Mouse (Mus musculus): Measurements from ENCODE around the gene Gpr12.
"Not testable (repeated sequence)": the region's sequence is repeated elsewhere in the genome, so short reads cannot be mapped to it uniquely, and the experiment has no call there.

The Gpr12 gene

DNA sequence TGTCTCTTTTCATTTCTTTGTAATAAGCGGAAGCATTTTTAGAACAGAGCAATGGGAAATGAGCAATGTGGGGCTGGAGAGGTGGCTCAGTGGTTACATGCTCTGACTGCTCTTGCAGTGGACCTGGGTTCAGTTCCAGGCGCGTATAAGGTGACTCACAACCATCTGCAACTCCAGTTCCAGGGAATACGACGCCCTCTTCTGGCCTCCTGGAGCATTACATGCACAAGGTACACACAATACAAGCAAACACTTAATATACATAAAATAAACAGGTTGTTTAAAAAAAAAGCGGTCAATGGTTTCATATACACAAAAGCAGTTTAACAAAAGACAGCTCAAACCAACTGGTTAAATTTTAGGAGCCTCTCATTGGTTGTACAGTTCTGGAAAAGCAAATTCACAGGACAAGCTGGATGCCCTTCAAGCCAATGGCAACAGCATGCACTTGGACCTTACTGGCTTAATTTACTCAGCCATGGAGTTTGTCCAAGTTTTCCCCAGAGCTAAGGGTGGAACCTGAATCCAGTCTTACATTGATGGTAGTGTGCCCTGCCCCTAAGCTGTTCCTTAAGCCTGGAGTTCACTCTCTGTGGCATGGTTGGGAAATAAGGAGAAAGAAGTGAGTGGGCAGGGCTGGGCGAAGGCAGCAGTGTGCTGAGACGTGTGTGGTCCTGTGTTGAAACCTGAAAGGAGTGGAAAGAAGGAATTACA is 1.5 kb upstream of the Gpr12 start:
- DNase-seq (ENCODE audit: extremely low spot score, low spot score) = no peak

DNA sequence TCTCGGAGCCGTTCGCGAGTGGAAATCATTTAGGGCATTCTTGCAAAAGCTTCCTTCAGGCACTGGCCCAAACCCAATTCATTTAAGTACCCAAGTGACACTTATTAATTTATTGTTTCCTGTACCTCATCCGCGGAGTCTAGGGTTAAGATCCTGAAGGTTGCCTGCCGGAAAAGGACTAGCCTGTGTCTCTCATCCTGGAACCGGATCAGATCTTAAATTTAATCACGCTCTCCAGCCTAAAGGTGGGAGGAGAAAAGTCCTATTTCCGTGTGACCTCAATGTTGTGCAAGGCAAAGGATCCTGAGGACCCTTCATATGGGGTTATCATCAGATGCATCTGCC is 240 bp upstream of the Gpr12 start:
- DNase-seq (ENCODE audit: extremely low spot score, low spot score) = no peak

DNA sequence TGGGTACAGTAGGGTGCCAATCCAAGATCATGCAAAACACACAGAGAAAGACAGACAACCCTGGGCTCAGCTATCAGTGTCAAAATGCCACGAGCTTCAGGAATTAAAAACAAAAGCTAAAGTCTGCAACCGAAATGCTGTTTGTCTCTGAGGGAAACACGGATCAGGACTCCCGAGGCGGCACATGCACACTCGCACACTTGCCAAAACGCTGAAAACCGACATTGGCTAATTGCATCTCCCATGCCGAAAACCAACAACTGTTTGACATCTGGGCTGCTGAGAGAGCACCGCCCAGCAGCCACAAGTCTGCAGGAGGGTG is 922 bp downstream of the Gpr12 start:
- peak; percentile 21 for DNase-seq (ENCODE audit: extremely low spot score, low spot score)

DNA sequence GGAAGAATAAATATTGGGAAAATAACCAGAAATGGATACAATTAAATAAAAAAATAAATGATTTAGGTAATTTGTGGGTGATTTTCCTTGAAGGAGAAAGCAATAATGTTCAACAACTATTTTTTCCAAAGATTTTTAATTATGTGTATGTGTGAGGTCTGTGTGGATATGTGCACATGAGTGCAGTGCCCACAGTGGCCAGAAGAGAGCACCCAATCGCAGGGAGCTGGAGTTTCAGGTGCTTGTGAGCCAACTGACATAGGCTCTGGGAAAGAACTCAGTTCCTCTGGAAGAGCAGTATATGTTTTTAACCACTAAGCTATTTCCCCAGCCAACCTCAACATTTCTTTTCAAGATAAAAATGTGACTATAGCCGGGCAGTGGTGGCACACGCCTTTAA is 8.4 kb downstream of the Gpr12 start:
- no peak for DNase-seq (ENCODE audit: extremely low spot score, low spot score)

DNA sequence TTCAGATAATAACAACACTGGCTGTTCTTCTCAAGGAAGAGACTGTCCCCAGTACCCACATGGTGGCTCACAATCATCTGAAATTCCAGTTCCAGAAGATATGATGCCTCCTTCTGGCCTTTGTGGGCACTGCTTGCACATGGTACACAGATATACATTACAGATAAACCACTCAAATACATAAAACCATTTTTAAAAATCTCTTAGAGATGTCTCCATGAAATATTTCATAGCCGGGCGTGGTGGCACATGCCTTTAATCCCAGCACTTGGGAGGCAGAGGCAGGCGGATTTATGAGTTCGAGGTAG is 12.3 kb downstream of the Gpr12 start:
- not testable (repeated sequence) for DNase-seq (ENCODE audit: extremely low spot score, low spot score)

DNA sequence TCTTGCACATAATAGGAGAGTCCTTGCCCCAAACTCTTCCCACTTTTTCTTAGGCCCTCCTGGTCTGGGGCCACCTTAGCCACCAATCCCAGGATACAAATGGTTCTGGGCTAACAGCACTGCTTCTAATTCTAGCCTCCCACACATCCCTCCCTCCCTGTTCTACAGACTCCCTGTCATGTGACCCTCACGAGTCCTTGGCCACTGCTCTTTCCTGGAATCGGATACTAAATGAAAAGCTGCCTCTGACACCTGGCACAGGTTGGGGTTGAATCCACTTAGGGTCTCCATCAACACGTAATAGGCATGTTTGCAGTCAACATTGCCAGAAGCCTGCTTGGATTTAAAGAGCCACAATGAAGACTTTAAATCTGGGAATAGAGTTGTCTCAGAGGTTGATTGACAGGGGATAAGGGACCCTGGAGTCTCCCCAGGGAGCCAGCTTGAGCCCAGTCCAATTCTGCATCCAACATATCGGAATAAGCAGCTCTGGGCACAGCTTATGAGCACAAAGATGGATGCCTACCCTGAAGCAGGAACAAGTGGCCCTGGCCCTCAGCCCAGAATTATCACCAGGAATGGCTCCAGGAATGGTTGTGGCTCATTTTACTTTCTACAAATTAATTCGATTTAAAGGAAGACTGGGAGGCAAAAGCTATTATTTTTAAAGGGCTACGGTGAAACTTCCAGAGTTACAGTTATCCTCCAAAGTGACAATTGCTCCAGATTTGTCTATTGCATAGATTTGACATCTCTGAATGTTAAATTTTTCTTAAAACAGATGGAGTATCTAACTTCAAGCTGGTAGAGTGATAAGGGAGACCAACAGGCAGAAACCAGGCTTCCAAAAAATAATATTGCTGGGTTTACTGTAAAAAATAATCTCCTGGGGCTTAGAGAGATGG is 13.0 kb downstream of the Gpr12 start:
- not testable (repeated sequence) for DNase-seq (ENCODE audit: extremely low spot score, low spot score)

DNA sequence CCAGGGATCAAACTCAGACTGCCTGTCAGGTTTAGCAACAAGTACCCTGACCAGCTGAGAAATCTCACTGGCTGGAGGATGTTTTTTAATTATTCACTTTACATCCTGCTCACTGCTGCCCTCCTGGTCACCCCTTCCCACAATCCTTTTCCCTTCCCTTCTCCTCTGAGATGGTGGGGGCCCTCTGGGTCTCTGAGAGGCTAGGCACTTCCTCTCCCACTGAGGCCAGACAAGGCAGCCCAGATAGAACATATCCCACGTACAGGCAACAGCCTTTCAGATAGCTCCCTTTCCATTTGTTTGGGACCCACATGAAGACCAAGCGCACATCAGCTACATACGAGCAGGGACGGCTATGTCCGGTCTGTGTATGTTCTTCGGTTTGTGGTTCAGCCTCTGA is 14.9 kb downstream of the Gpr12 start:
- DNase-seq (ENCODE audit: extremely low spot score, low spot score) = not testable (repeated sequence)

DNA sequence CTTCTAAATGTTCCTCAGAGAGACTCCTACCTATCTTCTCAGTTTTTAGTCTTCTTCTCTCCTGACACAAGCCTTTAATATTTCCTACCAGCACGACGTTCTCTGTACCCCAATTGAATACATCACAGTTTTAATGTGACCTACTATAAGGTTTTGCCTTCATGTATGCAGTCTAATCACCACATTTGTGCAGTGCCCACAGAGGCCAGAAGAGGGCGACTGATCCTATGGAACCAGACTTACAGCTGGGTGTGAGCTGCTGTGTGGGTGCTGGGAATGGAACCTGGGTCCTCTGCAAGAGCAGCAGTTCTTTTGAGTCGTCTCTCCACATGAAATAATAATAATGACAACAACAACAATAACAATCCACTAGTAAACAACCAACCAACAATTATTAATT is 18.0 kb downstream of the Gpr12 start:
- peak; percentile 59 for DNase-seq (ENCODE audit: extremely low spot score, low spot score)

DNA sequence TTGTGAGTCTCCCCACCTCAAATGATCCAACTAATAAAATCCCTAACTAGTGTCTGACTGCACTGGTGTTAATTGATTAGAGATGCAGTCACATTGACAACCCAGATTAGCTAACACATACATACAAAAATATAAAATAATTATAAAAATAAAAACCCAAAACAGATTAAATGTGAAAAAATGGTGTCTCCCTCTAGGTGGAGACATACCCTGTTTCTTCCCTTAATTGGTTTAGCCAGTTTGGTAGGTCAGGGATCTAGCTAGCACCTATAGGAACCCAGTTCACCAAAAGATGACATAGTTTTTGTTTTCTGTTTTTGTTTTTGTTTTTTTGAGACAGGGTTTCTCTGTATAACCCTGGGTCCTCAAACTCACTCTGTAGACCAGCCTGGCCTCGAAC is 20.8 kb downstream of the Gpr12 start:
- DNase-seq (ENCODE audit: extremely low spot score, low spot score) = no peak

DNA sequence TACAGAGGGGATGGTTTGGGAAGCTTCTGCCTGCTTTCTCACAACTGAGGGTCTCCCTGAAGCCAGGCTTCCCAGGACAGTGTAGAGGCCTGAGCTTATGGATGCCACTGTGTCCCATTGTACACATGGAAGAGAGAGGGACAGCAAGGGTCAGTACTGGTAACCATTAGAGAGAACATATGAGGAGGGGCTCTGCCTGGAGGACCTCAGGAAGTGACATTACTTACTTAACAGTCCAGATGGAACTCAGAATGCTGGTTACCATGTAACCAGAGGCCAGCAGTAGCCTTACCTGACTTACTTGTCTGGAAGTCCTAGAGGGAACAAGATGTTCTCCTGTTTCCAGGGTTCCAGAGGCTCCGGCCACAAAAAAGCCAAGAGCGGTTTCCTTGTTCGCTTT is 29.2 kb downstream of the Gpr12 start, which contains the start of gene Gm3415:
Gene Gm3415 (plus strand): TSS at position 301 of the 400 bp plus-strand sequence.
- DNase-seq (ENCODE audit: extremely low spot score, low spot score) = not testable (repeated sequence)

DNA sequence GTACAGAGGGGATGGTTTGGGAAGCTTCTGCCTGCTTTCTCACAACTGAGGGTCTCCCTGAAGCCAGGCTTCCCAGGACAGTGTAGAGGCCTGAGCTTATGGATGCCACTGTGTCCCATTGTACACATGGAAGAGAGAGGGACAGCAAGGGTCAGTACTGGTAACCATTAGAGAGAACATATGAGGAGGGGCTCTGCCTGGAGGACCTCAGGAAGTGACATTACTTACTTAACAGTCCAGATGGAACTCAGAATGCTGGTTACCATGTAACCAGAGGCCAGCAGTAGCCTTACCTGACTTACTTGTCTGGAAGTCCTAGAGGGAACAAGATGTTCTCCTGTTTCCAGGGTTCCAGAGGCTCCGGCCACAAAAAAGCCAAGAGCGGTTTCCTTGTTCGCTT is 47.7 kb downstream of the Gpr12 start, which contains the start of gene Gm3409:
Gene Gm3409 (plus strand): TSS at position 301 of the 400 bp plus-strand sequence.
- not testable (repeated sequence) for DNase-seq (ENCODE audit: extremely low spot score, low spot score)
